Mouse (Mus musculus) heart, postnatal 4 days (tissue): ENCODE measurements around the gene Lif. TPM values are rescaled to one million over a fixed set of nuclear protein-coding genes. Genes with fewer than 3 reads are reported as not detected.

Source experiments
- DNase-seq: peaks from one replicate; pipeline ENCODE4 v3.0.0; 2021
- total RNA-seq, 2 experiments: library from RNA; stranded (reverse); gene quantifications; 2 replicates each; pipeline ENCODE4 v1.2.3; 2021

The Lif gene
- 1 to 10 TPM; 1.8 to 2.0 TPM for total RNA-seq

DNA sequence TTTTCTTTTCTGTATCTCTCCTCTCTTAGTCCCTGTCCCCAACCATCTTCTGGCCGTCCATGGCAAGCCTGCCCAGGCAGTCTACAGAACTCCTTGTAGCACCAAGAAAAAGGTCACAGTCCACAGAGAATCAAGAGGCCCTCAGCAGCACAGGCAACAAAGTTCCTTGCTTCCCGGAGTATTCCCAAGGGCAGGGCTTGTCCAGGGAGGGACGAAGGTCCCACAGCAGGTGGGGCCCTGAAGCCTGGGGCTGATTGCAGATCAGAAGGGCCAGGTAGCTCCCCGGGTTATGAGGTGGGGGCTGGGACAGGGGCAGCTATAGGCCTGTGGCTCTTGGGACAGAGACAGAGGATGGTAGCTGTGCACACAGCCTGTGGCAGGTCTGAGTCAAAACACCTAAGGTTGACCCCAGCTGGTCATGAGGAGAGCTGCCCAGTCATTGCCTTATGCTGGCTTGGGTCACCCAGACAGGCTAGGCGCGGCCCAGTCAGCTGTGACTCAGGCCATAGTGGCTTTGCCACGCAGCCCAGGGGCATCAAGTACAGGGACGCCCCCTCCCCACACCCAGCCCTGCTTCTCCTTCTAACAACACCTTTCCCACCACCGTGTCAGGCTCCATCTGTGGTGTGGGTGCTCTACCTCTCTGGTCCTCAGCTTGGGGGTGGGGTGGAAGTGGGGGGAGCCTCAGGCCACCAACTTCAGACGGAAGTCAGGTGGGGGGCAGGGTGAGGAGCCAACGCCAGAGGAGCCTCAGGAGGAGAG lies at the start of gene Lif:
Gene Lif, plus strand, starts transcription at position 712 of the 762 bp plus-strand sequence.
- DNase-seq: no peak

DNA sequence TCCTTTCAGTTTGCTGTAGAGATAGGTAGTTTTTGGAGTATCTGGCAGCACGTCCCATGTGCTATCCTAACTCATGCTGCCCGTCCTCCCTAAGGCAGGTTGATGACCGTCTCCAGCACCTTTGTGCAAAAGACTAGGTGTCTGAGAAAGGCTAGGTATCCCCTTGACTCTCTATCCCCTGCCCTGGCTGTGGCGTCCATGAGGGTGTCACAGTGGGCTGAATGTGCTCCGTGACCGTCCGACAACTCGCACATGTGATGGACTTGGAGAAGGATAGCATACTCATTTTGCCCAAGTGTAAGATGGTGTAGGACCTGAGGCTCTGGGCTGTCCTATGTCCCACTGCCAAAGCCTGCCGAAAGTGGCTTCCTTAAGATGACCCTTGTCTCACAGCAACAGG lies 49.7 kb upstream of the Lif start:
- DNase-seq: no peak

DNA sequence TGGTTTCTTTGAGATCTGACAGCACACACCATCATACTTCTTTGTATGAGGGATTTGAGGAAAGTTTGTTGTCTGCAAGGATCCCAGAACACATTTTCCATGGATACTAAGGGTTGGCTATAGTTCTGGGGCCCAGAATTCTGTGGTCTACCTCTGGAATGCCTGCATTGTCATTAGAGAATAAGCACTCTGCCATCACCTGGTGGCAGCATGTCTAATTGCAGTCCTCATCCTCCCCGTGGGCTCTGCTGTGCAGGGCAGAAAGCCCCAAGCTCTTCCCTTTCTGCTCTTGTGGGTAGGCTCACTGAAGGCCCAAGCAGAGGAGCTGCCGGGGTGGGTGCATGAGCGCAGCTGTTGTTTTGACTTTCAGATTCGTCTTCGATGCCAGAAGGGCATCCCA lies 47.8 kb upstream of the Lif start:
- peak; percentile 37 for DNase-seq

DNA sequence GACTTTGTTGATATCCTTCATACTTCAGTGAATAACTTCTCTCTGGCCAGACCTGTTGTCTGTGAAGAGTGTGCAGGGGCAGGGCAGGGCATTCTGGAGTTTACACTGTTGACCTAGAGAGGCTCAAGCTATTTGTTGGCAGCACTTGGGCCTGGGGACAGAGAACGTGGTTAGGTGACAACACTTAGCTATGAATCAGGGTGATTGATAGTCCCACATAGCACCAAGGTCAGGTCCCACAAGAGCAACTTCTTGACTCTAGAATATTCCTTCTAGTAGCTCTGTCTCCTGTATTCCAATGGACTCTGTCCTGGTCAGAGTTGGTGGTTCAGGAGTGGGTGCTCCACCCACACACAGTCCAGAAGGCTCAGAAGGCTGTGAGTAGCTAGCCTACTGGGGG lies 46.6 kb upstream of the Lif start:
- no peak for DNase-seq

DNA sequence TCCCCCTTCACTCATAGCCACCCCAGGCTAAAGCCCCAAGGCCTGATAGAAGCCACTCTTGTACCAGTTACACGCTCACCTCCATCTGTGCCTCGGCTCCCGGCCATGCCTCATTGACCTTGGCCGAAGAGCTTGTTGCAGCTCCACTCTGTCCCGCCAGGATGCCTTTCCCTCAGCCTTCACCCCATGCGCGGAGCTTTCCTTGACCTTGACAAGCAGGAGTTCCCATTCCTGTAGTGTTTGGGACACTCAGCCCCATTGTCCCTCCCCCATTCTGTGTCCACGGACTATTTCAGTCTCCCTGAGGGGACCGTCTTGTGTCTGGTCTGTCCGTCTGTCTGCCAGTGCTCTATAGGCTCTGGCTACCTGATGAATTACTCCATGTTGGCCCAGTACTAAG lies 44.2 kb upstream of the Lif start:
- DNase-seq: no peak

DNA sequence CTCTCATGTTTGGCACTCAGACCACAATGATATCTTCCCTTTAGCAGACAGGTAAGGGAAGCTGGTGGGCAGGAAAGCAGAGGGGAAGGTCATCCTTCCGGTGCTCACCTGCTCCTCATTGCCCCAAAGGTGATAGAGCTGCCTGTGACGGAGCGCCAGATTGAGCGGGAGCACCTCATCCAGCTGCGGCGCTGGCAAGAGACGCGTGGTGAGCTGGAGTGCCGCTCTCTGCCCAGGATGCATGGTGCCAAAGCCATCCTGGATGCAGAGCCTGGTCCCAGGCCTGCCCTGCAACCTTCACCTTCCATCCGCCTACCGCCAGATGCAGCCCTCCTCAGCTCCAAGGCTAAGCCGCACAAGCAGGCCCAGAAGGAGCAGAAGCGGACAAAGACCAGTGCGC lies 42.8 kb upstream of the Lif start:
- DNase-seq: no peak

DNA sequence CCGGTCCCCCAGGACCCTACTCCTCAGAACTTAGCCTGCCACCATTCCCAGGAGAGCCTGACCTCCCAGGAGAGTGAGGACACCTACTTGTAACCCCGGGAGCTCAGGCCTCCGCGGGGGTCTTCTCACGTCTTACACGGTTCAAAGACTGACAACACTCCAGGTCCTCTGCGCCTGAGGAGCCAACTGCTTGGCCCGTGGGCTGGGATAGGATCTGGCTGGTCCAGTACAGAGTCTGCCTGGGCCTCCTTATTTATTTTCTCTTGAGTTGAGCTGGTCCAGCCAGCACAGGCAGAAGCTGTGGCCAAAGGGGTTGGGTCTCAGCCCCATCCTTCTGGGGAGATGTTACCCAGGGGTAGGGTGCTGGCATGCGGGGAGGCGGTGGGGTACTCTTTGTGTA lies 42.3 kb upstream of the Lif start:
- DNase-seq: no peak

DNA sequence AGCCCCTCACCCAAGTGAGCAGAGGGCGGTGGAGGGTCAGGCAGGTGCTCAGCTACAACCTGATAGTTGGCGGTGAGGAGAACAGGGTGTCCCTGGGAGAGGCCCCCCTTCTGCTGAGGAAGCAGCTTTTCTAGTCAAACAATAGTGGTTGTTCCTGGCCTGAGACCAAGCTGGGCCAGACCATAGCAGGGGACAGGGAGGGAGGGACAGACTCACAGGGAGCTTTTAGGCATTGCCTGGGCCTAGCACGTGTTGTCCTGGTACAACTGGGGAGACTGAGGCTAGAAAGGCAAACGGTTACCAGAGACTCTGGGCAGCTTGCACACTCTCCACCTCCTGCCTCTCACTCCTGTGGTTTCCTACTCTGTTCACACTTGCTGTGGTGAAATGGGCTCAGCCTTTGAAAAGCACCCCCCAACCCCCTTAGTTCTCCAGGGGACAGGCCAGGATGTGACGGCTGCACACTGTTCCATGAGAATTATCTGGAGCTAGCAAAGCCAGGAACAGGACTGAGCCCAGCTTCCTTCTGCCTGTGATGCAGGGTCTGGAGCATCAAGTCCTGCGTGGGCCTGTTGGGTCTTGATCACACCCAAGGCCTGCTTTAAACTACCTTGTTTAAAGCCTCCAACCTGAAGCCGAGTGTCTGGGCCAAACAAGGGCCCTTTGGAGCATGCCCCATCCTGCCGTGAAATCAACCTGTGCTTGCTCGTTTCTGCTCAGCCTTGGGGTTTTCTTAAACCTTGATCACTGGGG lies 40.9 kb upstream of the Lif start:
- DNase-seq: peak; percentile 77

DNA sequence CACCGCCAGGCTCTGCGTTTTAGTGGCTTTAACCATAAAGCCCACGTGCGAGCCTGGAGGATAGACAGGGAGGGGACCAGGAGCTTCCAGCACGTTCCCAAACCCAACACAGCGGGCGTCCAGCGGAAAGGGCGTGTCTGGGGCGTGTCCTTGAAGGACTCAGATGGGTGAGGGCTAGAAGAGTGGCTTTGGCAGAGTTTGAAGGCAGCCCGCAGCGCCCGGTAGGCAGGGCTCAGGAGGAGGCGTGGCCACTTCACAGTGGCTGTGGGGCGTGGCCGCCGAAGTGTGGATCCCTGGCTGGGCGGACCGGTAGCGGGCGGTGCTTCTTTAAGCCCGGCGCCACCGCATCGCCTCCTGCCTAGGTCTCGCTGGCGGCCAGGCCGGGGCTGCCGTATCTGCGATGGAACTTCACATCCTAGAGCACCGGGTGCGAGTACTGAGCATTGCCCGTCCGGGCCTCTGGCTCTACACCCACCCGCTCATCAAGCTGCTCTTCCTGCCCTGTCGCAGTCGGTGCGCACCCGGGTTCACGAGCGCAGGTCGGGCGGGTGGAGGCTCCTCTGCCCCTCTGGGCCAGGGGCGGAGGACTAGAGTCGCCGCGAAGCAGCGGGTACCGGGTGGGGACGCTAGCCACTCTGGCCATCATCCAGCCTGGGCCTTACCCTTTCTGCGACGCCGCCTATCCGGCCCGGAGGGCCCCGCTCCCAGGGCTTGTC lies 39.3 kb upstream of the Lif start, which contains the start of gene Castor1:
Gene Castor1, plus strand, starts transcription at position 312 of the 716 bp plus-strand sequence.
- peak; percentile 90 for DNase-seq

DNA sequence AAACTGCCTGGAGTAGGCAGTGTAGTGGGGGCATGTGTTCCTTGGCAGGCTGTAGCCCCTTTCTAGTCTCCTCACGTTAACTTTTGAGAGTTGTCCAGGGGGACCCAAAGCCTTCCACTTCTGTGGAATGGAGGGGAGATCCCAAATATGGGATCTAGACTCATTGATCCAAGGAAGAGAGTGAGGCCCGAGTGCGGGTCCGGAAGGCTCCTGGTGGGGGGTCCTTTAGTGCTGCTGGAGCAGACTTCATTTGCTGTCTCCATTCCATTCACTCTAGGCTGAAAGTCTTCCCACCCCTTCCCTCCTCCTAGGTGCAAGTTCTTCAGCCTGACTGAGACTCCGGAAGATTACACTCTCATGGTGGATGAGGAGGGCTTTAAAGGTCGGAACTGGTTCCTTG lies 38.7 kb upstream of the Lif start:
- DNase-seq: no peak

DNA sequence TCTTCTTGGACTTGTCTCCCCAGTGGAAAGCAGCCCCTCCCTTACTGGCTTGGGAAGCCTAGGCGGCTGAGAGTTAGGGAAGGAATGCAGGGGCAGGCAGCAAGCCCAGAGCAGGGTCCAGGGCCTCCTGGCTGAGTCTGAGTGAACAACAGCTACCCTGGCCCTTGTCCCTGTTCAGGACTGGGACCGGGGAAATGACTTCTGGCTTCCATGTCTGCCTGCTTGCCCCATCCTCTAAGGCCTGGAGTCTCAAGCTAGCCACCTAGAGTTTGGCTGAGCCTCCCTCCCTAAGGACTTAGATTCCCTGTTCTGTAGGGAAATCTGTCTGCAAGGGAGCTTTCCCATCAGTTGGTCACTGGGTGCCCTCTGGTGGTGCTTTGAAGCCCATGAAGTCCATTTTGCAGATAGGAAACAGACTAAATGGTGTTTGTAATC lies 38.0 kb upstream of the Lif start:
- DNase-seq: peak; percentile 76

DNA sequence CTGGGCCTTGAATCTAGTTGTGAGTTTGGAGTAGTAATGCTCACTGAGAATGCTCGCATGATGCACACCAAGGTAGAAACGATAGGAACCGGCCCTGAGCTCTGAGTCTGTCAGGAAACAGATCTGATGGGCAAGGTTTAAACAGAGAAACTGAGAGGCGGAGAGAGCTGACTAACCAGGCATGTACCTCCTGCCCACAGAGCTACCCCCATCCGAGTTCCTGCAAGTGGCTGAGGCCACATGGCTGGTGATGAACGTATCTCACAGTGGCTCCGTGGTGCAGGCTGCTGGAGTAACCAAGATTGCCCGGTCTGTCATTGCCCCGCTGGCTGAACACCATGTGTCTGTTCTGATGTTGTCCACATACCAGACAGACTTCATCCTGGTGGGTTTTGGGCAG lies 37.4 kb upstream of the Lif start:
- DNase-seq: no peak

DNA sequence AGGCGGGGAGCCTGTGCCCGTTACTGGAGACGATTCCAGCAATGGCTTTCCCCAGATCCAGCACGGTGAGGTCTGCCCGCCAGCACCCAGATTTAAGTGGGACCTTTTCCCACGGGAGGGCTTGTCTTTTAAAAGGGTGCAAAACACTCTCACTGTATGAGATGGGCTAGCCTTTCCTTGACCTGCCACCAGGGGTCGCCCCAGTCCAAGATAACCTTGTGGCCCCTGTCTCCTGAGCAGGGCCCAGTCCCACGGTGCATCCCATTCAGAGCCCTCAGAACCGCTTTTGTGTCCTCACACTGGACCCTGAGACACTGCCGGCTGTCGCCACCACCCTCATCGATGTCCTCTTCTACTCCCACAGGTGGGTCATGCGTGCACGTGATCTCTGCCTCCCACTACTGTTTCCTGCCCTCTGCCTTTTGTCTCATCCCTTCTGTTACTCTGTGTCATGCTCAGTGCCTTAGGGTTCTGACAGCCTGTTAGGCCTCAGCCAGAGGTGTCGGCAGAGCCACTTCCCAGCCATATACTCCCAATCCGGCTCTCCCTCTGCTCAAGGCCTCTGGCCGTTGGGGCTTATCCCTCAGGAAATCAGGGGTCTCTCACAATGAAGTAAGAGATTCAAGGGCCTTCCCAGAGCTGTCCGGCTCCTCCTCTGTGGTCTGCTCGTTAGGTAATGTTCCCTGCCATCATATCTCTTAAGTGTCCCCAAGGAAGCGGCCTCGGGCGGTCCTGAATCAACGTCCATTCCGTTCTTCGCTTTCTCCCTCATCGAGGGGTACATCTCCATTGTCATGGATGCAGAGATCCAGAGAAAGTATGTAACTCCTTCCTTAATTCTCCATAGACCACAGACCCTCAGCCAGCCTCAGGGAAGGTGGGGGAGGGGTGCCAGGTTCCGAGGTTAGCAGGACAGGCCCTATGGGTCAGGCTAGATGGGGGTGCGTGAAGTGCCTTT lies 36.6 kb upstream of the Lif start:
- peak; percentile 87 for DNase-seq

DNA sequence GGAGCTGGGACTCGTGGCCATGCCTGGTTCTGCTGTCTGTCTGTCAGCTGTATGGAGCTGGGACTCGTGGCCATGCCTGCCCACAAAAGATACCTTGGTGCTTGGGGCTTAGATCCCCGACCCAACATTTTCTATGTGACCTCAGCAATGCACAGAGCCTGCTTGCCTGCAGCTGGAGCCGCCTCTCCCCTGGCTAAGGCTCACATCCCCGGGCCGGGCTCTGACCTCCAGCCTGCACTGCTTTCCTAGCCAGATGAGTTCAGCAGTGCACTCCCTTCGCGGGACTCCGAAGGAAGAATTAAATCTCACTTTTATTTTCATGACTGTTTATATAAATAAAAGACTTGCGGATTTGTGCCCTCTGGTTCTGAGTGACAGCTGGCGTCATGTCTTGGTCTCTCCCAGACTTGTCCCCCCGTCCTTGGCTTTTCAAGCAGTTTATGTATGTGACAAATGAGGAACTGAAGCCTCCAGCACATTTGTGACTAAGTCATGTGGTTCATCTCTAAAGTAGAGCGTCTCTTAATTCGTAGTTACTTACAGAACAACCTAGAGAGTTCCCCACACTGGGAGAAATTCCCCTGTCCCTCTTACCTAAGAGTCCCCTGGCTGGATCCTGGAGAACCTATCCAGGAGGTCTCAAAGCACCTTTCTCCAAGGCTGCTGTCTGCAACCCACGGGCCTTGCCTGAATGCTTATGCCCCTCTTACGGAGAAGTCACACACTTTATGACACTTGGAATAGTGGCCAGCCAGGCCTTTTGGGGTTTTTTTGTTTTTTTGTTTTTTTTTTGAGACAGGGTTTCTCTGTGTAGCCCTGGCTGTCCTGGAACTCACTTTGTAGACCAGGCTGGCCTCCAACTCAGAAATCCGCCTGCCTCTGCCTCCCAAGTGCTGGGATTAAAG lies 35.1 kb upstream of the Lif start:
- no peak for DNase-seq

DNA sequence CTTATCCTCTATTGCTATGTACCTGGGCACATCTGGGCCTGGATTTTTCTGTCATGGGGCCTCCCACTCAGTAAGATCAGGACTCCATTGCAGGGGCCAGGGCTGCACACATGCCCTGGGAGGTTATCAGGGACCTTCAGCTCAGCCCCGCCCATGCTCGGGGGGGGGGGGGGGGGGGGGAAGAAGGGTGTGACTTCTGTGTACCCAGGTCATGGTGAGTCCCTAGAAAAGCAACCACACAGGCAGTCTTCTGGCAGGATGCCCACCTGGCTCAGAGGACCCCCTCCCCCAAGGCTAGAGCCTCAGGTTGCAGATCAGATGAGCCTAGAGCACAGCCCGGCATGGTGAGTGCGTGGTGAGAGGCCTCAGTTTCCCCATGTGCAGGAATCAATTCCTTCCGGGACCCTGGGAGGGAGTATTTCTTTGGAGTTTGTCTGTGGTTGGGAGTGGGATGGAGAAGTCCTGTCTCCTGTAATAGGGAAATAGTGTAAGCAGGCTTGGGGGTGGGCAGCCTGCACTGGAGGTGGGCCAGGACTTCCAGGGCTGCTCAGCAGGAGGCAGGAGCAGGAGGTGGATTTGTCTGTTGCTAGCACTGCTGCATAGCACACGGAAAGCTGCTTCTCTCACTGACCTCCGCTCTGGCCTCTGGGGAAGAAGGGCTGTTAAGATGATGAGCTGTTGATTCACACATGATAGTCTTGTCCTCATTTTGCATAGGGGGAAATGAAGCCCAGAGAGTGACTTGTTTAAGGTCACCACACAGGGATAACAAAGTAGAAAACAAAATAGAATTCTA lies 33.8 kb upstream of the Lif start:
- DNase-seq: no peak

DNA sequence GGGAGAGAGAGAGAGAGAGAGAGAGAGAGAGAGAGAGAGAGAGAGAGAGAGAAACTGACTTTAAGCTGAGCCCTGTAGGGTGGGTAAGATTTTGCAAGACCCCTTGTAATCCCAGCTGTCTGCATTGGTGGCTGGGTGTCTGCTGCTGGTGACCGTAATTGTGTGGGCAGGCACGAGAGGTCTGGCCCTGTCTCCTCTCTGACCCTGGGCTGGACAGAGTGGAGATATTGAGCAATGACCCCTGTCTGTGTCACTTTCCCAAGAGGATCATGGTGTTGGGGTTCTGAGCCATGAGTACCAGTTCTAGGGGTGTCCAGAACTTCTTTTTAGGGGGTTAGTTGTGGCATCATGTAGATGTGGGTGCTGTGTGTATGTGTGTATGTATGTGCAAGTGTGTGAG lies 33.1 kb upstream of the Lif start:
- no peak for DNase-seq

DNA sequence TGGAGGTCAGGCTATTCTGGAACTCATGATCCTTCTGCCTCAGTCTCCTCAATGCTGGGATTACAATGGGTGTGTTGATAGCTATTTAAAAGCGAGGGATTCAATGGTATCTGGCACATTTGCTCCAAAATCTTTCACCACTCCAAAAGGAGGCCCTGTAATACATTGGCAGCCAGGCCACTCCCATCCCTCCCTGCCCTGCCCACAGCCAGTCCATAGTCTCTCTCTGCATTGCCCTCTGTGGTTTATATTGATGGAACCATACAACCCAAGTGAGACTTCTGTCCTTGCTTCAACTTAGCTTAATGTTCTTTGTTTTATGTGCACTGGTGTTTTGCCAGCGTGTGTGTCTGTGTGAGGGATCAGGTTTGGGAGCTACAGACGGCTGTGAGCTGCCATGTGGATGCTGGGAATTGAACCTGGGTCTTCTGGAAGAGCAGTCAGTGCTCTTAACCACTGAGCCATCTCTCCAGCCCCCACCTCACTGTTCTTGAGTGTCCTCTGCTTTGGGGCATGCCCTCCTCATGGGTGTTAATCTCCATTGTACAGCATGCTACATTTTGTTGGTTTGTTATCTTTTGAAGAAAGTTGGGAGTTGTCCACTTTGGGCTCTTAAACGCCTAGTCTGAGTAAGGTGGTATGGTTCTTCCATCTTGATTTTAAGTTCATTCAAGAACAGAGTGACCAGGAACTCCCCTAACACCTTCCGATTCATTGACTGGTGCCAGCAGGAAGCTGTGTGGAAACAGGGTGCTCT lies 30.6 kb upstream of the Lif start:
- no peak for DNase-seq

DNA sequence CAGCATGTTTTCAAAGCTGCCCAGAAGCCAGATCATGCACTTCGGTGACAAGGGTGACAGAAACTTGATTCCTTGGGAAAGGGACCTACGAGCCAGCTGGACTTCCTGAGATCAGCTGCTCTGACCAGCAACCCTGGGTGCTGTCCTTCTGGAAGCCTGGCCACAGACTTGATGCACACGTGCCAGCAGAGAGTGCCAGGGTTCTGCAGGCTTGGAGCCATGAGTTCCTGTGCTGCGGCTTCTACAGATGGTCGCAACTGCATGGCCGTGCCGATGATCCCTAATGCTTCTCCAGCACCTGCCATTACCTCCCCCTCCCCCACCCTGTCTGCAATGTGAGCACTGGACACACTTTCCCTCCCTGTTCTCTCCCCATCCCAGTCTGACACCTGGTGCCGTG lies 28.9 kb upstream of the Lif start:
- DNase-seq: peak; percentile 42

DNA sequence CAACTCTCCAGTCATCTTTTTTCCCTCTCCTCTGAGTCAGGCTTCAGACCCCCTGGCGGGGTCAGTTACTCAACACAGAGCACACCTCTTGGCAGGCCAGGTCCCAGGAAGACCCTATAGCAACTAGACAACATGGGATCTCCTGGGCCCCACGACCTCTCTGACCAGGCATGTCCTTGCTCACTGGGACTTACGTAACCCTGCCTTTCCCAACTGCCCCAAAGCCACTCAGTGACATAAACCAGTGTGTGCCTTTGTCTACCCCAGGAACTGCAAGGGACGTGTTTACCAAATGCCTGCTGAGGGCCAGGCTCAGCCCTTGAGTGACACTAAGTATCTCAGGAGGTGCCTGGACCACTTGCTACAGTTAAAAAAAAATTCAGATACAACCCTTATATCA lies 27.5 kb upstream of the Lif start:
- DNase-seq: no peak
